Mouse (Mus musculus) liver, embryonic 14.5 days (tissue): ENCODE measurements at regions not wholly inside any gene's neighbourhood (a gene's known extent, or its start where the extent isn't known, plus 50 kb on each side); places are given as distances from the start of the nearest gene placed in this dataset.

ENCODE experiments used
- ATAC-seq: fragments of 200-750 bp; cut with Nextera tagmentation; 2 replicates; pipeline ENCODE4 v1.8.0; 2017; ENCODE audit warnings: moderate number of reproducible peaks, mild to moderate bottlenecking, moderate library complexity; ENCODE audit not compliant: insufficient read depth
- DNase-seq, 3 experiments: peaks; one replicate each; pipeline ENCODE4 v3.0.0-alpha.2; 2012 to 2013; ENCODE audit warnings: low read depth in 3 of 3, low spot score in 3 of 3
- H3K27ac ChIP-seq: fragments of 300-500 bp; sonication (generic); 2 replicates; pipeline ENCODE4 v1.5.1; 2014; ENCODE audit warnings: moderate library complexity, mild to moderate bottlenecking, control low read depth, inconsistent platforms
- H3K27me3 ChIP-seq: fragments of 300-500 bp; sonication (generic); 2 replicates; pipeline ENCODE4 v1.6.1; 2014; ENCODE audit warnings: mild to moderate bottlenecking, low read length, moderate library complexity; ENCODE audit not compliant: control insufficient read depth, insufficient read depth
- H3K36me3 ChIP-seq: fragments of 300-500 bp; sonication (generic); replicated peaks from 2 replicates; pipeline ENCODE4 v1.6.1; 2014; ENCODE audit warnings: low read depth; ENCODE audit not compliant: control insufficient read depth, insufficient read depth
- H3K4me1 ChIP-seq, 2 experiments: fragments of 200-500 bp in 1 of 2; fragments of 300-500 bp in 1 of 2; sonication (generic) in 1 of 2; replicated peaks; 2 replicates each; pipeline ENCODE4 v1.6.1; 2012 to 2014; ENCODE audit warnings: antibody characterized with exemption in 1 of 2, inconsistent platforms in 1 of 2, low read length in 1 of 2; ENCODE audit not compliant: control insufficient read depth in 2 of 2, insufficient read depth in 2 of 2
- H3K4me2 ChIP-seq: fragments of 300-500 bp; sonication (generic); 2 replicates; pipeline ENCODE4 v1.6.1; 2014; ENCODE audit warnings: low read depth, mild to moderate bottlenecking, control low read depth, moderate library complexity
- H3K4me3 ChIP-seq, 2 experiments: fragments of 200-500 bp in 1 of 2; fragments of 300-500 bp in 1 of 2; sonication (generic) in 1 of 2; 2 replicates each; pipeline ENCODE4 v1.5.1; 2012 to 2014; ENCODE audit warnings: low read depth in 2 of 2, low read length in 2 of 2, mild to moderate bottlenecking in 2 of 2, control low read depth in 1 of 2, inconsistent platforms in 1 of 2, moderate library complexity in 1 of 2; ENCODE audit not compliant: insufficient read depth in 1 of 2
- H3K9ac ChIP-seq: fragments of 300-500 bp; sonication (generic); replicated peaks from 2 replicates; pipeline ENCODE4 v1.6.1; 2014; ENCODE audit warnings: mild to moderate bottlenecking, control low read depth, moderate library complexity
- H3K9me3 ChIP-seq: fragments of 300-500 bp; sonication (generic); 2 replicates; pipeline ENCODE4 v1.6.1; 2016; ENCODE audit warnings: low read length, mixed read lengths; ENCODE audit not compliant: control insufficient read depth
- CTCF ChIP-seq: IDR thresholded peaks from 2 replicates; pipeline ENCODE4 v1.5.1; 2016; ENCODE audit warnings: antibody characterized with exemption, low read depth, control low read depth
- EP300 ChIP-seq: IDR thresholded peaks from 2 replicates; pipeline ENCODE4 v1.6.1; 2016; ENCODE audit warnings: antibody characterized with exemption, low read depth
- WGBS: fragments of 180-500 bp; shearing (Covaris S2); extraction: QIAGEN DNeasy Blood & Tissue Kit; methylation state at CpG from one replicate; pipeline ENCODE4 v1.1.7; 2014; ENCODE audit not compliant: insufficient replicate concordance; 5-methylcytosine and 5-hydroxymethylcytosine counted together

DNA sequence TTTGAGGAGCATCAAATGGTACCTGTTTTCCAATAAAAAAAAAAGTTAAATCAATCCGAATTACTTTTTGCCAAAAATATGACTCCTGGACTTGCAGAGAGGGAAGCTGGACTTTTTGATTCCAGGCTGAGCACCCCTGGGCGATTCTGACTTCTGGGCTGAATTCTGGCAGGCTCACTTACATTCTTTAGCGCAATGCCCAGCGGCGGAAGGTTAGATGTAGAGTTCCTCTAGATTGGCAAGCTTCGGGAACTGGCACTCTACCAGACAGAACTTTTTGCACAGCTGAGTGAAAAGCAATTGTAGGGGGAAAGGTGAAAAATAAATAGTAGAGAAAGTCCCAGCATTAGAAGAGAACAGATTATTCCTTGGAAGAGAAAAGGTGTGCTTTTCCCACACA lies 235.5 kb downstream of the Fam169b start:
- TF ChIP-seq EP300: no peak
- TF ChIP-seq CTCF: no peak
- Histone ChIP-seq H3K27ac (no peak overlapping the region), H3K9me3 (no peaks in the 10 kb centered on the region), H3K4me1 (no peaks in the 10 kb centered on the region), H3K4me3 (no peak overlapping the region), H3K9ac (no peak overlapping the region), H3K4me2 (no peak overlapping the region), H3K27me3 (no peaks in the 10 kb centered on the region), H3K36me3 (no peaks in the 10 kb centered on the region)
- no peak for DNase-seq
- ATAC-seq: no peak
- 69% methylated on average over 6 of the region's 6 CpGs for WGBS

GRCm38 (mm10) chr7:68491143-68491810 lies 217.6 kb downstream of the Fam169b start:
- DNase-seq (no peak), ATAC-seq (no peak)
- no peak for TF ChIP-seq EP300
- Histone ChIP-seq H3K36me3 (no peaks in the 10 kb centered on the region), H3K9me3 (no peaks in the 10 kb centered on the region), H3K4me1 (no peaks in the 10 kb centered on the region), H3K4me3 (no peak overlapping the region), H3K4me2 (no peak overlapping the region), H3K9ac (no peak overlapping the region), H3K27ac (no peak overlapping the region), H3K27me3 (no peaks in the 10 kb centered on the region)
- WGBS: 58% methylated on average over 6 of the region's 6 CpGs

- no peak overlapping the region for H3K4me3 ChIP-seq
- no peaks in the 10 kb centered on the region for H3K4me1 ChIP-seq
- no peak overlapping the region for H3K27ac ChIP-seq
- no peaks in the 10 kb centered on the region for H3K36me3 ChIP-seq
- WGBS: 49% methylated on average over 3 of the region's 3 CpGs
- no peak overlapping the region for H3K4me2 ChIP-seq
- TF ChIP-seq EP300: no peak
- no peak for TF ChIP-seq CTCF
- no peaks in the 10 kb centered on the region for H3K9me3 ChIP-seq
- DNase-seq (no peak), ATAC-seq (no peak)
- H3K27me3 ChIP-seq: no peaks in the 10 kb centered on the region
- no peak overlapping the region for H3K9ac ChIP-seq
Observed at GRCm38 (mm10) chr7:68486676-68487075, 213.0 kb downstream of the Fam169b start.

DNA sequence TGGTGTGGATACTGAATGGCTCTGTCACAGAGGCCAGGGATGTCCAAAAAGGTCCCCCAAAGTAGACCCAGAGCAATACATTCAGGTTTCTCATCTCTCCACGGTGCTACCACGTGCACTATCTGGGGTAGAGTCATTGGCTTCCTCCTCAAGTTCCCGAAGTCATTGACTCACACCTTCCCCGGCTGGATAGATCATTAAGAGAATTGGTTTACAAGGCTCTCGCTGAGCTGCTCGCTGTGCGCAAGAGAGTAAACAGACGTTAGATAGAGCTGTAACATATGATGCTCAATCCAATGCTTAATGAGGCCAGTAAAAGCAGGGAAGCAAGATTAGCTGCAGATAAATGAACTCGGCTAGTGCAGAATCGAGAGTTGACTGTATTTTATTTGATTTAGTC lies 208.9 kb downstream of the Fam169b start:
- DNase-seq (no peak), ATAC-seq (no peak)
- H3K4me3 ChIP-seq: no peak overlapping the region
- no peaks in the 10 kb centered on the region for H3K4me1 ChIP-seq
- no peak overlapping the region for H3K27ac ChIP-seq
- H3K36me3 ChIP-seq: no peaks in the 10 kb centered on the region
- 36% methylated on average over 10 of the region's 10 CpGs for WGBS
- H3K9me3 ChIP-seq: no peaks in the 10 kb centered on the region
- no peak for TF ChIP-seq CTCF
- no peak for TF ChIP-seq EP300
- H3K4me2 ChIP-seq: no peak overlapping the region
- H3K27me3 ChIP-seq: no peaks in the 10 kb centered on the region
- H3K9ac ChIP-seq: no peak overlapping the region

- Histone ChIP-seq H3K4me3 (no peak overlapping the region), H3K27ac (no peak overlapping the region), H3K9me3 (no peaks in the 10 kb centered on the region), H3K4me1 (no peaks in the 10 kb centered on the region), H3K4me2 (no peak overlapping the region), H3K9ac (no peak overlapping the region), H3K27me3 (no peaks in the 10 kb centered on the region), H3K36me3 (no peaks in the 10 kb centered on the region)
- DNase-seq: peak in 2 of 3 experiments; percentile 4 to 10
- WGBS: 25% methylated on average over 7 of the region's 7 CpGs
- ATAC-seq: no peak
- TF ChIP-seq CTCF (peak; percentile 75), EP300 (no peak)
Observed at GRCm38 (mm10) chr7:68480770-68481169, 207.1 kb downstream of the Fam169b start.
